Mouse (Mus musculus) C2C12 (cell line): ENCODE measurements around the gene Gstm1. TPM values are rescaled to one million over a fixed set of nuclear protein-coding genes. Genes with fewer than 3 reads are reported as not detected.
"Not testable (repeated sequence)": the region's sequence is repeated elsewhere in the genome, so short reads cannot be mapped to it uniquely, and the experiment has no call there.

Source experiments
- H3K27me3 ChIP-seq: one replicate; pipeline ENCODE4 v1.6.1; 2011; ENCODE audit not compliant: control insufficient read depth, insufficient read depth, insufficient read length
- H3K36me3 ChIP-seq: one replicate; pipeline ENCODE4 v1.6.1; 2011; ENCODE audit not compliant: control insufficient read depth, insufficient read depth
- H3K4me3 ChIP-seq: one replicate; pipeline ENCODE4 v1.5.1; 2011; ENCODE audit warnings: mild to moderate bottlenecking, control low read depth; ENCODE audit not compliant: poor library complexity, insufficient read depth, severe bottlenecking
- H3K79me2 ChIP-seq: one replicate; pipeline ENCODE4 v1.6.1; 2011; ENCODE audit not compliant: control insufficient read depth, insufficient read depth
- H3K79me3 ChIP-seq: one replicate; pipeline ENCODE4 v1.6.1; 2011; ENCODE audit warnings: low read depth, control low read depth
- H3ac ChIP-seq: one replicate; pipeline ENCODE3; 2011; ENCODE audit warnings: low read depth; ENCODE audit not compliant: control insufficient read depth, insufficient read length
- CEBPB ChIP-seq: IDR thresholded peaks from one replicate; pipeline ENCODE4 v1.6.1; 2011; ENCODE audit warnings: low read depth, mild to moderate bottlenecking, control low read depth, moderate library complexity
- CTCF ChIP-seq: IDR thresholded peaks from one replicate; pipeline ENCODE4 v1.5.1; 2011; ENCODE audit not compliant: control insufficient read depth, insufficient read depth, insufficient read length
- FOSL1 ChIP-seq: IDR thresholded peaks from one replicate; pipeline ENCODE4 v1.8.0; 2011; ENCODE audit warnings: mild to moderate bottlenecking, low read length; ENCODE audit not compliant: poor library complexity, insufficient read depth, severe bottlenecking
- MAX ChIP-seq: IDR thresholded peaks from one replicate; pipeline ENCODE4 v1.6.1; 2011; ENCODE audit warnings: mild to moderate bottlenecking, control low read depth
- MYOD1 ChIP-seq: IDR thresholded peaks from one replicate; pipeline ENCODE4 v1.6.1; 2011; ENCODE audit warnings: low read depth; ENCODE audit not compliant: control insufficient read depth, insufficient read length
- MYOG ChIP-seq: IDR thresholded peaks from one replicate; pipeline ENCODE4 v1.6.1; 2011; ENCODE audit not compliant: control insufficient read depth, insufficient read length; ENCODE audit errors: extremely low read depth
- USF1 ChIP-seq: IDR thresholded peaks from one replicate; pipeline ENCODE4 v1.6.1; 2011; ENCODE audit warnings: low read depth, mild to moderate bottlenecking, control low read depth, moderate library complexity
- polyA plus RNA-seq: library from polyadenylated mRNA; unstranded; fragments of >200 nt; fragmentation: generic; extraction: Trizol; gene quantifications from one replicate; pipeline ENCODE4 v1.2.1, GENCODE M21; 2012; ENCODE audit warnings: missing spikeins

The Gstm1 gene
- polyA plus RNA-seq, 1 experiment = 89.8 TPM

DNA sequence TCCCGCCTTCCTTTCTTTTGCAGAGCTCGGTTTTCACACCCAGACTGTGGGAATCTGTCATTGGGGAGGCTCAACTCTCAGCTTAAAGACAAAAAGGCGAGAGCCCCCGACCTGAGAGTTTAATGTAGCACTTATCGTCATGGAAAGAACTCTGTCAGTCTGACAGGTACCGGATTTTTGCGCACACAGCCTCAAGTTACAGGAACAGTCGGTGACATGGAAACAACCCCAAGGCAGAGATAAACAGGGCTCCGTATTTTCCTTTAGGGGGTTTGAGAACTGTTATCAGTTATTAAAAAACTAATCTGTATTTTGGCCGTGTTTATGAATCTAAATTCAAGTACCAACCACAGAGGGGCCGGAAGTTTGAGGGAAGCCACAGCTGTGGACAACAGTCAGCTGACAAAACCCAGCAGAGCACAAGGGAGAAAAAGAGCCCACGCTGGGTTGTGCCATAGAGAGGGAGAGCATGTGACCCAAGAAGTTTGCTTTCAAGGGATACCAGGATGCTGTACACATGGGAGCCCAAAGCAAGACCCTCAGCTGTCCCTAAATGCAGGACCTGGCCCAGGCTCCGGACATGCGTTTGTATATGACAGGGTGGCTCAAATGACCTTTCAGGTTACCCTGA is 532 bp upstream of the Gstm1 start:
- Histone ChIP-seq H3K79me3 (peaks cover 6% of the 10 kb centered on the region), H3K4me3 (no peak overlapping the region), H3ac (peak overlapping the region; percentile 13), H3K27me3 (peaks cover 15% of the 10 kb centered on the region), H3K79me2 (no peaks in the 10 kb centered on the region), H3K36me3 (peaks cover 6% of the 10 kb centered on the region)
- peak; percentile 63 for TF ChIP-seq USF1
- no peak for TF ChIP-seq MYOG

DNA sequence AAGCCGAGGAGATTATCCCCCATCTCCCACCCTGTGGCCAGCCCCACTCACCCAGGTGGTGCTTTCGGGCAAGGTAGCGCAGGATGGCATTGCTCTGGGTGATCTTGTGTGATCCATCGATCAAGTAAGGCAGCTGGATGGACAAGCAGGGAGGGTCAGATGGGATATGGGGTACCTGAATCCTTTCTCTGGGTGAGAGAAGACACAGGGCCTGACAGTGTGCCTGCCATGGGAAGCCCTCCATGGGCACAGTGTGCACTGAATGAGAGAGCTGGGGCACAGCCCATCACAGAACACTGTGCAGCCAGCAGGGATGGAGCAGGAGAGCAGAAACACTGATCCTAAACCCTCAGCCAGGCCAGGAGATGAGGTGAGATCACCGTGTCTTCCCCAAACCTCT is 1.3 kb downstream of the Gstm1 start:
- H3ac ChIP-seq, H3K36me3 ChIP-seq, H3K4me3 ChIP-seq, H3K27me3 ChIP-seq, H3K79me3 ChIP-seq, H3K79me2 ChIP-seq: not testable (repeated sequence)

DNA sequence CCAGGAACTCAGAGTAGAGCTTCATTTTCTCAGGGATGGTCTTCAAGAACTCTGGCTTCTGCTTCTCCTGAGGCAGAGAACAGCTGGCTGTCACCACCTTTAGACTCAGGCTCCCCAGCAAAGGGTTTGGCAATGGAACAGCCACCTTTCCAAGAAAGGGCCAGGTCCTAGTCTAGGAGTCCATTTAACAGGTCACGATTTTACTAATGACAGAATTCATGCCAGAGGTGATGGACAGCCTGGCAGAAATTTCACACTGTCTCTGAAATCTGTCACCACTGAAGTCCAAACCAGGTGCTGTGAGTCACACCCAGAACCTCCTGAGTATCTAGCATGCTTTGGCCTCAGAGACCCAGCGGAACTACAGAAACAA is 2.8 kb downstream of the Gstm1 start:
- H3K36me3 ChIP-seq = peaks cover 6% of the 10 kb centered on the region
- H3K79me2 ChIP-seq = no peaks in the 10 kb centered on the region
- peaks cover 6% of the 10 kb centered on the region for H3K79me3 ChIP-seq
- no peaks in the 10 kb centered on the region for H3K27me3 ChIP-seq
- H3K4me3 ChIP-seq = no peak overlapping the region
- no peak overlapping the region for H3ac ChIP-seq
- no peak for TF ChIP-seq CEBPB

DNA sequence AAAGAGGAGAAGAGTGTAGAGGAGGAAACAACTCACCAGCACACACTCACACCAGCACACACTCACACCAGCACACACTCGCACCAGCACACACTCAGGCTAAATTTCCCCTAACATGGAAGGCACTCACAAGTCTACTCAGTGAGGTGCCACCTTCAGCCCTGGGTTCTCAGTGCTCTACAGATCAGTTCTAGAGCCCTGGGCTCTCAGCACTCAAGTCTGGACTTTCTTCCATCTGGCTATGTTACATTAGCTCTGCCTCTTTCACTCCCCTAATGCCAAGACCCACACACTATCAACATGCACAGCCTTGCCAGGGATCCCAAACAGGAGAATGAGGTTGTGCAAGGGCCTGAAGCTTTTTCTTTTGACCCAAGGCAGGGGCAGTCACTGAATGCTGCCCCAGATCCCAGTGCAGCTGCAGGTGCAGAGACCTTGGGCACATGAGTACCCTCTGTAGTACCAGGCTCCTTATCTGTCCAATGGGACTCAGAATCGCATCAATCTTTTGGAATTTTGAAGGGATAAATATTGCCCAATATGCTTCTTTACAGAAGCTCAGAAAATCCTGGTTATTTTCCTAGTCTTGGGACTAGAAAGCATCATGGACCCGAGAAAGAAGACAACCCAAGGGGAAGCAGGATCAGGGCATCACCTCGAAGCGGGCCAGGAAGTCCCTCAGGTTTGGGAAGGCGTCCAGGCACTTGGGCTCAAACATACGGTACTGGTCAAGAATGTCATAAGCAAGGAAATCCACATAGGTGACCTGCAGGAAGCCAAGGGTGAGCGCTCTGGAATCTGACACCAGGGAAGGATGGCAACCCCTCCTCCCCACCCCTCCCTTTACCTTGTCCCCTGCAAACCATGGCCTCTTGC is 3.4 kb downstream of the Gstm1 start:
- no peak for TF ChIP-seq MYOG
- TF ChIP-seq CEBPB = no peak
- TF ChIP-seq FOSL1 = no peak
- H3K79me2 ChIP-seq = no peaks in the 10 kb centered on the region
- H3K4me3 ChIP-seq = no peak overlapping the region
- H3K27me3 ChIP-seq = no peaks in the 10 kb centered on the region
- no peak overlapping the region for H3ac ChIP-seq
- H3K36me3 ChIP-seq = peaks cover 6% of the 10 kb centered on the region
- peaks cover 6% of the 10 kb centered on the region for H3K79me3 ChIP-seq

DNA sequence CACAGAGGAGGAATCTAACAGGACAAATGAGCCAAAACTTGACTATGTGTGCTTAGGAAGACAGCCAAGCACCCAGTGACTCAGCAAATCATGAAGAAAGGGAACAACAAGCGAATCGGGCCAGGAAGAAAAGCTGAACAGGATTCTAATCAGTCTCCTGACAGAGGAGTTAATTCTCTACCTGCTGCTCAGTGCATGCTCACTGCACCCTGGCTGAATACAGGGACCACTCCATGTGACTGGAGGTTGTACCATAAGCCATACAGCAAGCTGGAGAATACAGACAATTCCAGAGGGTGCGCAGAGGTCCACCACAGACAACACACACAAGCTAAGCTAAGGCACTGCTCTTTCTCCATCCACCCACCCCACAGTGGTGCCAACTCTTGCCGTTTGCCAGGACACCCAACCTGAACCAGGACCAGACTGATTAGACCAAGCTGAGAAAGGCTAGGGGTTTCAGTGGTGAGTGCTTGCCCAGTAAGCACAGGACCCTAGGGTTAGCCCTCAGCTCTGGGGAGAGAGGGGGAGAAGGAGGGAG is 4.4 kb downstream of the Gstm1 start:
- no peaks in the 10 kb centered on the region for H3K27me3 ChIP-seq
- peaks cover 6% of the 10 kb centered on the region for H3K79me3 ChIP-seq
- H3K79me2 ChIP-seq = no peaks in the 10 kb centered on the region
- TF ChIP-seq MAX (peak; percentile 44), FOSL1 (no peak)
- peak overlapping the region; percentile 38 for H3ac ChIP-seq
- H3K36me3 ChIP-seq = peaks cover 6% of the 10 kb centered on the region
- no peak overlapping the region for H3K4me3 ChIP-seq

DNA sequence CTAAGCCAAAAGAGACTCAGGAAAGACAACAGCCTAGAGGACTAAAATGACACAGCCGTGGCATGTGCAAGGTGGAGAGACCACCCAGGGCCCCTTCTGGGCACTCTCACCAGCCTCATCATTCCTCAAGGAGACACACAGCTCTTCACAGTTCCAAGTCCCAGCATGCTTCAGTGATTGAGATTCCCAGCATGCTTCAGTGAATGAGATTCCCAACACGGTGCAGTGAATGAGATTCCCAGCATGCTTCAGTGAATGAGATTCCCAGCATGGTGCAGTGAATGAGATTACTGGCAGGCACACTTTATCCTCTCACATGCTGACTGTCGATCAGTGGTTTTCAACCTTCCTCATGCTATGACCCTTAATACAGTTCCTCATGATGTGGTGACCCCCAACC is 6.2 kb downstream of the Gstm1 start:
- peaks cover 3% of the 10 kb centered on the region for H3K79me3 ChIP-seq
- TF ChIP-seq MYOG = no peak
- TF ChIP-seq FOSL1 = no peak
- no peak for TF ChIP-seq USF1
- no peak for TF ChIP-seq CEBPB
- TF ChIP-seq MYOD1 = no peak
- no peak for TF ChIP-seq MAX
- TF ChIP-seq CTCF = no peak
- H3K4me3 ChIP-seq = no peak overlapping the region

More for the DNA sequence above, 6.2 kb downstream of the Gstm1 start:
- Histone ChIP-seq H3K79me2 (no peaks in the 10 kb centered on the region), H3K27me3 (no peaks in the 10 kb centered on the region), H3K36me3 (peaks cover 6% of the 10 kb centered on the region), H3ac (no peak overlapping the region)
